Mouse (Mus musculus) embryonic facial prominence, embryonic 11.5 days (tissue): Measurements from ENCODE around the gene Lipi. TPM values are rescaled to one million over a fixed set of nuclear protein-coding genes. Genes with fewer than 3 reads are reported as not detected.
A peak's percentile ranks its signal among the peaks of the same experiment; 100 is the strongest.

ENCODE experiments used
- ATAC-seq: fragments of 200-750 bp; cut with Nextera tagmentation; replicated peaks from 2 replicates; pipeline ENCODE4 v1.8.0; 2017; ENCODE audit warnings: low read depth; ENCODE audit not compliant: insufficient number of reproducible peaks, low FRiP score, low TSS enrichment
- DNase-seq: peaks from one replicate; pipeline ENCODE4 v3.0.0-alpha.2; 2015; ENCODE audit warnings: low spot score
- H3K27ac ChIP-seq: fragments of 300-500 bp; sonication (generic); replicated peaks from 2 replicates; pipeline ENCODE4 v1.5.1; 2014; ENCODE audit warnings: mild to moderate bottlenecking, low read depth, low read length, control low read depth
- H3K27me3 ChIP-seq: fragments of 300-500 bp; sonication (generic); 2 replicates; pipeline ENCODE4 v1.6.1; 2014; ENCODE audit warnings: mild to moderate bottlenecking, low read length, moderate library complexity, mixed read lengths; ENCODE audit not compliant: control insufficient read depth, insufficient read depth
- H3K36me3 ChIP-seq: fragments of 300-500 bp; sonication (generic); replicated peaks from 2 replicates; pipeline ENCODE4 v1.6.1; 2014; ENCODE audit warnings: low read depth, mild to moderate bottlenecking, low read length, moderate library complexity, mixed read lengths; ENCODE audit not compliant: control insufficient read depth, insufficient read depth
- H3K4me1 ChIP-seq: fragments of 300-500 bp; sonication (generic); 2 replicates; pipeline ENCODE4 v1.6.1; 2014; ENCODE audit warnings: low read length, mixed read lengths; ENCODE audit not compliant: control insufficient read depth, insufficient read depth
- H3K4me2 ChIP-seq: fragments of 300-500 bp; sonication (generic); 2 replicates; pipeline ENCODE4 v1.6.1; 2014; ENCODE audit warnings: low read depth, mild to moderate bottlenecking, control low read depth, low read length, moderate library complexity
- H3K4me3 ChIP-seq: fragments of 300-500 bp; sonication (generic); 2 replicates; pipeline ENCODE4 v1.5.1; 2014; ENCODE audit warnings: low read depth, low read length, control low read depth
- H3K9ac ChIP-seq: fragments of 300-500 bp; sonication (generic); replicated peaks from 2 replicates; pipeline ENCODE4 v1.6.1; 2014; ENCODE audit warnings: mild to moderate bottlenecking, control low read depth, low read length
- H3K9me3 ChIP-seq: fragments of 300-500 bp; sonication (generic); replicated peaks from 2 replicates; pipeline ENCODE4 v1.6.1; 2016; ENCODE audit warnings: mild to moderate bottlenecking, low read length, inconsistent platforms, mixed read lengths; ENCODE audit not compliant: control insufficient read depth
- WGBS: fragments of 180-500 bp; shearing (Covaris S2); extraction: QIAGEN DNeasy Blood & Tissue Kit; methylation state at CpG from one replicate; pipeline ENCODE4 v1.1.7; 2014; 5-methylcytosine and 5-hydroxymethylcytosine counted together
- polyA plus RNA-seq: library from polyadenylated mRNA; unstranded; fragments of >200 nt; fragmentation: Nextera tagmentation; extraction: Ambion mirVana; gene quantifications from 2 replicates; pipeline ENCODE4 v1.2.1, GENCODE M21; 2014

The Lipi gene
- polyA plus RNA-seq: not detected in 2 replicates

- Histone ChIP-seq H3K4me1 (no peaks in the 10 kb centered on the region), H3K4me2 (no peak within 1 kb of the TSS), H3K27me3 (no peaks in the 10 kb centered on the region), H3K4me3 (no peak within 1 kb of the TSS), H3K9ac (no peak within 1 kb of the TSS), H3K27ac (no peak within 1 kb of the TSS), H3K9me3 (no peaks in the 10 kb centered on the region), H3K36me3 (no peaks in the 10 kb centered on the region)
- DNase-seq (no peak), ATAC-seq (no peak)
- 77% methylated on average over 7 of the region's 7 CpGs for WGBS
These were observed at the start of gene Lipi for GRCm38 (mm10) chr16:75585961-75586360. Gene Lipi, minus strand, starts transcription at chr16:75586061.

- Histone ChIP-seq H3K4me1 (no peaks in the 10 kb centered on the region), H3K4me2 (no peak overlapping the region), H3K4me3 (no peak overlapping the region), H3K9me3 (no peaks in the 10 kb centered on the region), H3K36me3 (no peaks in the 10 kb centered on the region), H3K27ac (no peak overlapping the region), H3K9ac (no peak overlapping the region), H3K27me3 (no peaks in the 10 kb centered on the region)
- peak; percentile 17 for DNase-seq
- ATAC-seq: no peak
- 92% methylated on average over 2 of the region's 2 CpGs for WGBS
These were observed 42.0 kb upstream of the Lipi start for GRCm38 (mm10) chr16:75627862-75628261.

GRCm38 (mm10) chr16:75617651-75618349 is 31.9 kb upstream of the Lipi start:
- H3K9me3 ChIP-seq: no peaks in the 10 kb centered on the region
- no peak overlapping the region for H3K9ac ChIP-seq
- ATAC-seq (no peak), DNase-seq (peak; percentile 75)
- no peak overlapping the region for H3K27ac ChIP-seq
- no peaks in the 10 kb centered on the region for H3K36me3 ChIP-seq
- no peak overlapping the region for H3K4me3 ChIP-seq
- no peaks in the 10 kb centered on the region for H3K4me1 ChIP-seq
- WGBS: 78% methylated on average over 2 of the region's 2 CpGs
- H3K27me3 ChIP-seq: no peaks in the 10 kb centered on the region
- no peak overlapping the region for H3K4me2 ChIP-seq

GRCm38 (mm10) chr16:75612561-75612960 is 26.7 kb upstream of the Lipi start:
- Histone ChIP-seq H3K27me3 (no peaks in the 10 kb centered on the region), H3K4me1 (no peaks in the 10 kb centered on the region), H3K9ac (no peak overlapping the region), H3K4me3 (no peak overlapping the region), H3K36me3 (no peaks in the 10 kb centered on the region), H3K4me2 (no peak overlapping the region), H3K27ac (no peak overlapping the region), H3K9me3 (no peaks in the 10 kb centered on the region)
- DNase-seq: no peak
- no peak for ATAC-seq

- DNase-seq (no peak), ATAC-seq (no peak)
- Histone ChIP-seq H3K36me3 (no peaks in the 10 kb centered on the region), H3K9ac (no peak overlapping the region), H3K27me3 (no peaks in the 10 kb centered on the region), H3K4me2 (no peak overlapping the region), H3K27ac (no peak overlapping the region), H3K9me3 (no peaks in the 10 kb centered on the region), H3K4me1 (no peaks in the 10 kb centered on the region), H3K4me3 (no peak overlapping the region)
- 71% methylated on average over 1 of the region's 1 CpGs for WGBS
These were observed 20.6 kb upstream of the Lipi start for GRCm38 (mm10) chr16:75606415-75606814.

- H3K27ac ChIP-seq: no peak overlapping the region
- no peaks in the 10 kb centered on the region for H3K4me1 ChIP-seq
- H3K4me2 ChIP-seq: peak overlapping the region; percentile 58
- no peak overlapping the region for H3K9ac ChIP-seq
- DNase-seq: peak; percentile 15
- peak overlapping the region; percentile 71 for H3K4me3 ChIP-seq
- ATAC-seq: no peak; the same call in 1 of the 2 replicates
- H3K27me3 ChIP-seq: no peaks in the 10 kb centered on the region
- WGBS: 13% methylated on average over 15 of the region's 15 CpGs
- H3K9me3 ChIP-seq: no peaks in the 10 kb centered on the region
- H3K36me3 ChIP-seq: no peaks in the 10 kb centered on the region
These were observed 7.8 kb upstream of the Lipi start for GRCm38 (mm10) chr16:75593501-75594183.

- DNase-seq (peak; percentile 85), ATAC-seq (peak; percentile 94)
- Histone ChIP-seq H3K27me3 (no peaks in the 10 kb centered on the region), H3K9ac (peak within 1 kb of the TSS; percentile 57), H3K27ac (no peak within 1 kb of the TSS), H3K9me3 (no peaks in the 10 kb centered on the region), H3K4me3 (peak within 1 kb of the TSS; percentile 71), H3K4me2 (peak within 1 kb of the TSS; percentile 58), H3K4me1 (no peaks in the 10 kb centered on the region), H3K36me3 (no peaks in the 10 kb centered on the region)
- WGBS: under 1% methylated on average over 52 of the region's 55 CpGs
These were observed 7.0 kb upstream of the Lipi start, which contains the start of gene Rbm11 for GRCm38 (mm10) chr16:75592671-75593500. Gene Rbm11, plus strand, starts transcription at chr16:75592844.
